Mouse (Mus musculus): ENCODE results near the gene Mfsd14a.

The Mfsd14a gene

GRCm38 (mm10) chr3:116599705-116600104 lies 62.8 kb downstream of the Mfsd14a start:
- DNase-seq (ENCODE audit: low read depth, low spot score) = no peak

GRCm38 (mm10) chr3:116595603-116595991 lies 66.9 kb downstream of the Mfsd14a start:
- DNase-seq (ENCODE audit: low read depth, low spot score) = no peak

- DNase-seq (ENCODE audit: low read depth, low spot score) = peak; percentile 97
Observed at GRCm38 (mm10) chr3:116594728-116595602, 67.5 kb downstream of the Mfsd14a start, which contains the start of gene Sass6. Gene Sass6, plus strand, starts transcription at chr3:116594982.

GRCm38 (mm10) chr3:116594076-116594727 lies 68.3 kb downstream of the Mfsd14a start:
- no peak for DNase-seq (ENCODE audit: low read depth, low spot score)

GRCm38 (mm10) chr3:116582201-116582600 lies 80.3 kb downstream of the Mfsd14a start:
- DNase-seq (ENCODE audit: low read depth, low spot score) = no peak

Measured in retina, adult 2 months (tissue).